Mouse (Mus musculus) 3T3-L1 (cell line): ENCODE data around the gene Ciao2b.

Source experiments
- DNase-seq: peaks from one replicate; pipeline ENCODE4 v3.0.0-alpha.2; 2015; ENCODE audit warnings: low read depth, low spot score

The Ciao2b gene

DNA sequence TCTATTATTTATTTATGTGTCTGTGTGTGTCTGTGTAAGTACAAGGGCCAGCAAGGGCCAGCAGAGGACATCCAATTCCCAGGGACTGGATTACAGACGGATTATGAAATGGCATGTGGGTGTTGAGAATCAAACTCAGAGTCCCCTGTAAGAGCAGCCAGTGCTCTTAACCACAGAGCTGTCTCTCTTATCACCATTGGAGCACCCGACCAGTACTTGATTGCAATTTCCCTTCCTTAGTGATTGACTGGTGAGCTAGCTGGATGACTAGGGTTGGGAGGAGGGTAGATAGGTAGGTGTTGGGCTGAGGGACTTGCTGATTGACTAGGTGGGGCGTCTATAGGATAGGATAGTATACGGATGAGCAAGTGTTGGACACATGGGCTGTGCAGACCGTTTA, 21.0 kb downstream of the Ciao2b start:
- DNase-seq = no peak

DNA sequence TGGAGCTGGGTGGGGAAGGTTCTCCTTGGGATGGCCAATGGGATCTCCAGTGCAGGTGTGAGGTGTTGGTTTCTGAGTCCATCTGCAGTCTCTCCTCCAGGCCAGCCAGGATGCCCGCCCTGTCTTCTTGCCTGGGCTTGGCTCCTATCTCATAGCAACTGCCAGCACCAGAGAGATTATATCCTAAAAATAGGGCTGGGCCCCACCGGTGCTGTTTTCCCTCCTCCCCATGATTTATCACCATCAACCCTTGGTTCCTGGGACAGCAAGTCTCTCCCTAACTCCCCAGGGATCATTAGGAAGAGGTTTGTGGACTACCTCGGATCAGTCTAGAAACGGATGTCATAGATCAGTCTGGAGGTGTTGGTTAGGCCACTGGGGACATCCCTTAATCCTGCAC, 28.6 kb downstream of the Ciao2b start:
- no peak for DNase-seq

DNA sequence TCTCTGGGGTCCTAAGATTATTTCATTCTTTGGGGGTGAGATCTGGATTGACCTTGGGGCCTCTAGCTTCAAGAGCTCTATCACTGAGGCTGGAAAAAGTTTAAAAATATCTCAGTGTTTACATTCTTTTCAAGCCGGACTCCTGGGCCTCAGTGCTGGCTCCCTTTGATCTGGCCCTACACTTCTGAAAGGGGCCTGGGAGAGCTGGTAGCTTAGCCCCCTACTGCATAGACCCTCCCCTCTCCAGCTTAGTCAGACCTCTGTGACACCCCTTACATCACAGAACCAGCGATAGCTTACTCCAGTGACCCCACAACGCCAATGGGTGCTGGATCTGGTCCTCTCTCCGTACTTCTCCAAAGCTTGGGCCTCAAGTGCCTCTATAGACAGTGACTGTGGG, 30.2 kb downstream of the Ciao2b start:
- DNase-seq = no peak

DNA sequence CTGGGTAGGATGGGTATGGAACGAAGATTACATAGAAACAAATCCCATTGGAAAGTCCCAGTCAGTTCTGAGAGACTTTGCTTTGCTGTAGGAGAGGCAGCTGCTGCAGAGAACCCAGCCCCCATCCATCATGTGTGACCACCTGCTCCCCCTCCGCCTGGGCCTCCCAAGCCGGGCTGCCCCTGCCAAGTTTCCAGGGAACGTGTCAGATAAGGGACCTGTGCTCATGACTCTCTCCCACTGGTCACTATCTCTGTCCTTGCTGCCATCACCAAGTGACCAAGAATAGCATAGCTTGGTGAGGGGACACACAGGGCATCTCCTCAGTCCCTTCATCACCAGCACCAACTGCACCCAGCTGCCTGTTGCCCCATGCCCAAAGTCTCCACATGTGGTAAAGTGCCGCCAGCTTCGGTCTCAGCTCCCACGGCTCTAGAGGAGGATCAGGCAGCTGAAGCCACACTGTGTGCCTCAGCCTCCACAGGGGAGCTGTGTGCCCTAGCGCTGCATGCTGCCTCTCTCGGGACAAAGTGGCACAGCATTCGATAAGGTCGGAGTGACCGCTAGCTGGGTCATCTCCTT, 31.5 kb downstream of the Ciao2b start:
- no peak for DNase-seq

DNA sequence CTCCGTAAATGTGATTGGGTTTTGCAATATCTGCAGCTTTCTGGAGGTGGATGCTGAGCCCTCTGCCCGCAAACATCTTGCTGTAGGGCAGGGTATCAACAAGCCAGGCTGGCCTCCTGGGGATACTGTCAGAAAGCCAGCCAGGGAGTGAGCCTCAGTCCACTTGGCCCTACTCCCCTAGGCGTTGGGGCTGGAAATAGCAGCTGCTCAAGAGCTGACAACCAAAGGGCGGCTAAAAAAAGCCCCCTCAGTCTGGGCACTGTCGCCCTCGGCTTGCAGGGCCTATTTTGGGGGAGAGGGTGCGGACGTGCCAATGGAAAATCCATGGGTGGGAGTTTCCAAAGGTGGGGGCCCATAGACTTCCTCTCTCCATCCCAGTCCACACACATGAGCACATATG, 32.5 kb downstream of the Ciao2b start:
- no peak for DNase-seq

DNA sequence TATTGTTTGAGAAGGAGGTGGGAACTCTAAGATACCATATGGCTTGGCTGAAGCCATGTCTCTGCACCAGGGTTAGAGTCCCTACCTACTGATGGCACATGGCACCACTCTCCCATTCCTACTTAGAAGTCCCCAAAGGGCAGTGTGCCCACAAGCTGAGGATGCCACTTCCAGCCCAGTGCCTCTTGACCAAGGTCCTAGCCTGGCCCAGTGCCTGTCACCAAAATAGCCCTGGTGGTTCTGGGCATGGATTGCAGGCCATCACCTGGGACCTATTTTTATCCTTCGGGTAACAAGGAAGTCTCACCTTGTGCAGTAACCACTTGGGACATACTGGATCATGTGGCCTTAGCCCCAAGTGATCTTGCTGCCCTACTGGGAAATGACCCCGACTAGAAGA, 33.8 kb downstream of the Ciao2b start:
- DNase-seq = no peak

DNA sequence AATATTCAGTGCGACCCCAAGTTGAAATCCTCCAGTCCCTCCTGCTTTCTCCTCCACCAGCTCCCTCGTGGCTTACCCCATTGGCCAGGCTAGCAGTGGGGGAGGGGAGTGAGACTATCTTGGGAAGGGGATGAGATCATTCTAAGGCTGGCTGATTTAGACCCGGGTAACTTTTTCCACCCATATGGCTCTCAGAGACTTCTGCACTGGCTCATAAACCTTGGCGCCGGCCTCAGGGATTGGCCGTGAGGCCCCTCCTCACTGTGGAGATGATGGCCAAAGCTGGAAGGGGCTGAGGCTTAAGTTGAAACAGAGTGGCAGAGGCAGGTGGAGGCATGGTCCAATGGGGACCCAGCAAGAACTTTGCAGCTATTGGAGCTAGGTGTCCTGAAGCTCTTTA, 35.4 kb downstream of the Ciao2b start:
- no peak for DNase-seq

DNA sequence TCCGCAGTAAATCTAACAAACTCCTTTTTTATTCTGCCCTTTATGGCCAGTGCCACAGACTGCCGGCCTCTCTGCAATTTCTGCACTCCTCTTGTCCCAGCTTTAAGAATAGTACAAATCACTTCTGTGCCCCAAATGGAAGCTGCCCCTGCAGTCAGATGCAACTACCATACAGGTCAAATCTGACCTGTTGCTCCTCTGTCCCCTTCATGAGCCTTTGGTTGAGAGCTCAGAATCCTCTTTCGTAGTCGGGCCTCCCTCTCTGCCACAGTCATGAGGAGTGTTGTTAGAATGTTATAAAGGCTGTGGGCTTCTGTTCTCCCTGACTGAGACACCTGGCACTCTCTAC, 38.5 kb downstream of the Ciao2b start:
- no peak for DNase-seq

DNA sequence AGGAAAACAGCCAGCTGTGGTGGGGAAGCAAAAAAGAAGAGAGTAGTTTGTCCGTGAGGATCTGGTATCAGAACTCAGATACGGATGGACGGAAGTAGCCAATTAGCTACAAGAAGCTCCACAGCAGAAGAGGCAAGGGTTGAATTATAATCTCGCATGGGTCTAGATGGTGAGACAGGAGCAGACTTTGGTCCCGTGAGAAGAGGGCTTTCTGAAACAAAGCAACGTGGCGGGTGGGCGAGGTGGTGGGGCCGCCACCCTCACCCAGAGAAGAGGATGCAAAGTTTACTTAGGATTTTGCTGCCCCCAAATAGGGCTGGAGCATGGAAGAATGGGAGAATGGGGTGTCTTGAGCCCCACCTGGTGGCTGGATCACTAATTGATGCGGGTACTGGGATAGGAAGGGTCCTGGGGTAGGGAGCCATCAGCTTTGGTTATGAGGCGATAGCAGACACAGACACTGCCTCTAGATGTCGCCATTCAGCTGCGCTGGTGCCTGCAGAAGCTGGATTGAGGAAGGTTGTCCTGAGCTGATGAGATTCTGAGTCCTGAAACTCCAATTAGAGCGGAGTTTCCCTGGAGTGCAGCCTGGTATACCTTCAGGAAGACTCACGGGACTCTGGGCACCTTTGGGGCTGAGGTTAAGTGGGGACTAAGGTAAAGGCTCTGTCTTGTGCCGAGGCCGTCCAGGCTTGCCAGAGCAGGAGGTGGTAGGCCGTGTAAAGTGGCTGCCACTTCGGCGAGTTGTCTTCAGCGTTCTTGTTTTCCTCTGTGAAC, 39.1 kb downstream of the Ciao2b start:
- peak; percentile 98 for DNase-seq

DNA sequence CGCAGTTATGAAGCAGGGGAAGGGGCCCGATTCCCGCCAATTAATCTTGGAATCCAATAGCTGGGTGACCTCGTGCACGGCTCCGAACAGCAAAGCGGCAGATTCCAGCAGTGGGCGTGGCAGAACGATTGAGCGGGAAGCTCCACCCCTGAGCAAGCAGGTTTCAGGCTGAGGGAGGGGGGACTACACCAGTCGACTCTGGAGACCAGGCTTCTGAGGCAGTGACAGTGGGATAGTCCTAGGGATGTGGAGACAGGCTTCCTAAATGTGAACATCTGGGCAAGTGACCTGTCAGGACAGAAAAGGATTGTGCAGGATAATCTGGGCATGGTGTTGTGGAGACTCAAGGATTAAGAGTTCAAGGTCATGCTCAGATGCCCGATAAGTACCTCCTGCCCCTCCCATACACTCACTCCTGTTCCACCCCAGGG, 39.8 kb downstream of the Ciao2b start:
- DNase-seq = no peak

DNA sequence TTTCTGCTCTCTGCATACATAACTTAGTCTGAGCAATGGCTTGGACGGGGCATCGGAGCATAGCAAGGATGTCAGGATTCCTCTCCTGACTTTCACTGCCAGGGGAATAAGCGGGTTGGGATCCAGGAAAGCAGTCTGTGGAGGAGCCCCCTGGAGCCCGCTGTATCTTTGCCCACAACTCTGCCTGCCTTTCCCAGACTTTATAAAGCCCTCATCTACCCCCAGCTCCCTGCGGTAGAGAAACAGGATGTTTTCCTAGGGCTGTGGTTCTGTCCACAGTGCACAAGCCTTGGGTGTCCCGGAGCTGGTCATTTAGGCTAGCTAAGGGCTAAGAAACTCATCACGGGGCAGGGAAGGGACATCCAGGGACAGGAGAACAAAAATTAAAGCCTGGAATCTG, 40.4 kb downstream of the Ciao2b start:
- DNase-seq = no peak

DNA sequence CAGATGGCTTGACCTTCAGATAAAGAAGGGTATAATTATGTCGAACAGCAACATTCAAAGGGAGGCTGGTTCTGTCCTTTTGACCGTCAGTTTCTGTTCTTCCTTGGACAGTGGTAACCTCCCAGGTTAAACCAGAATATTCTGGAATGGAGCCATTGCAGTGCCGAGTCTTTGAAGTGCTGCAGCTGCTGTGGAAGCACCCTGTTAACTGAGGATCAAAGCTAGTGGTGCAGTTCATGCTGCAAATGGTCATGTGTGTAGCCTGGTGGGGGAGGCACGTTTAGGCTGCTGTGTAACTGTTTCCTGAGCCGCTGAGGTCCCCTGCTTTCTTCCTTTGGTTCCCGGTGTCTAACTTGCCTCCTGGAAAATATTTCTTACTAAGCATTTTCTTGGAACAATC, 43.3 kb downstream of the Ciao2b start:
- no peak for DNase-seq

DNA sequence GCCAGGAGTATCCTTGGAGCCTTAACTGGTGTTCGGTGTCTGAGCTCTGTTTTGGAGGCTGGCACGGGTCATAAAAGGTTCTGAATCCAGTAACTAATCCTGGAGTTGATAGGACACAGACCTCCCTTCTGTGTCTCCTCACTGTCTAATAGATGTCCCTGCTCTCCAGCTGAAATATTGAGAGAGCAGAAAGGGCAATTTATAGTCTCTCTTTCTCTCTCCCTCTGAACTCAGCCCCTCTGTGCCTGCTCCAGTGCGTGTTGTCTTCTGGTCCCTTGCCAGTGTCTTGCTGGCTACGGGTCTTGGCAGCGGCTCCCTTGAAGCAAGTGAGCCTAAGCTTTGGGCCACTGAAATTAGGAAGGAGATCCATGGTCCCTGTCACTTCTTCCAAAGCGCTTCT, 44.1 kb downstream of the Ciao2b start:
- no peak for DNase-seq

DNA sequence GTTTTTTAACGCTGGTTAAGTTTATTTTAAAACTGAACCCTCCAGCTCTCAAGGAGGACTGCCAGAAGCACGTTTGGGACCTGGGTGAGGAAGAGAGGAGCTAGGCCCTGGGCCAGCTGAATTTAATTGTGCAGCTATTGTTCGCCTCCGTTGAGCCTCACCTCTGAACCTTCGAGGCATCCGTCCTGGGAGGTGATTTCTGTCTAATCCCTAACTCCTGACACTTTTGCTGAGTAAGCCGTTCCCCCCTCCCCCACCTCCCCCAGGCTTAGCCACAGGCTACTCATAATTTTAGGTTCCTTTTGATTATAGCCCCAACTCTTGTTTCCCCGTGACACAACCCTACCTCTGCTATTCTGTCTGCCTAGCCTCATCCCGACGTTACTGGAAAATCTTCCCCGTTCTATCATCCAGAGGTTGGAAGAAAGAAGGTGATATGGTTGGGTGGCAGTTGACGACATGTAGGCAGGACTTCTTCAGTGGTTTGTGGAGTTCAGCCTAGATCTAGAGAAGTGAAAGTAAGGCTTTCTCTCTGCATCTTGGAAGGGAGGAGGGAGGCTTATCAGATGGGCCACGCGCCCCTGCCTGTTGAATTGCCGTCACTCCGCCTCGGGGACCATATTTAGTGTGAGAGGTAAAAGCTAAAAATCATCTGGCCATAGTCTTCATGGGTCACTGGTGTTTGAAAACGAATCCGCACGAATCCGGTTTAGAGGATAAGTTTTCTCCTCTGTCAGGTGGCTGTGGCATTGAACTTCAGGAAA, 45.8 kb downstream of the Ciao2b start:
- no peak for DNase-seq

DNA sequence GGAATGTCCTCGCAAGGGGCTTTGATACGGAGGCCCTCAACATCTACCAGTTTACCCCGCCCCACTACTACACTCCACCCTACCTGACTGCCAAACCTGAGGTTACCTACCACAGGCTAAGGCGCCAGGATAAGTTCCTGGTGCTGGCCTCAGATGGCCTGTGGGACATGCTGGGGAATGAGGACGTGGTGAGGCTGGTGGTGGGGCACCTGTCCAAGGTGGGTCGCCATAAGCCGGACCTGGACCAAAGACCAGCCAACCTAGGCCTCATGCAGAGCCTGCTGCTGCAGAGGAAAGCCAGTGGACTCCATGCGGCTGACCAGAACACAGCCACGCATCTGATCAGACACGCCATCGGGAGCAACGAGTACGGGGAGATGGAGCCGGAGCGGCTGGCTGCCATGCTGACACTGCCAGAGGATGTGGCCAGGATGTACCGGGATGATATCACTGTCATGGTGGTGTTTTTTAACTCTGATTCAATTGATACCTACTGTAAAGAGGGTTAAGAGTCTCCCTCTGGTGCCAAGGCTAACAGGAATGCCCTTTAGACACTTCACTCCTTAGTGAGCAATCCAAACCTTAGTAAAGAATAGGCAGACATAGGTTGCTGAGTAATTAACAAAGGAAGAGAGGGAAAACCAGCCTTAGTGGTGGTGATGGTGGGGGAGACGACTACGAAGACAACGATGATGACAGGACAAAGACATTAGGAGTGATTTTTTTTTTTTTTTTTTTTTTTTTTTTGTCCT, 47.0 kb downstream of the Ciao2b start:
- no peak for DNase-seq

DNA sequence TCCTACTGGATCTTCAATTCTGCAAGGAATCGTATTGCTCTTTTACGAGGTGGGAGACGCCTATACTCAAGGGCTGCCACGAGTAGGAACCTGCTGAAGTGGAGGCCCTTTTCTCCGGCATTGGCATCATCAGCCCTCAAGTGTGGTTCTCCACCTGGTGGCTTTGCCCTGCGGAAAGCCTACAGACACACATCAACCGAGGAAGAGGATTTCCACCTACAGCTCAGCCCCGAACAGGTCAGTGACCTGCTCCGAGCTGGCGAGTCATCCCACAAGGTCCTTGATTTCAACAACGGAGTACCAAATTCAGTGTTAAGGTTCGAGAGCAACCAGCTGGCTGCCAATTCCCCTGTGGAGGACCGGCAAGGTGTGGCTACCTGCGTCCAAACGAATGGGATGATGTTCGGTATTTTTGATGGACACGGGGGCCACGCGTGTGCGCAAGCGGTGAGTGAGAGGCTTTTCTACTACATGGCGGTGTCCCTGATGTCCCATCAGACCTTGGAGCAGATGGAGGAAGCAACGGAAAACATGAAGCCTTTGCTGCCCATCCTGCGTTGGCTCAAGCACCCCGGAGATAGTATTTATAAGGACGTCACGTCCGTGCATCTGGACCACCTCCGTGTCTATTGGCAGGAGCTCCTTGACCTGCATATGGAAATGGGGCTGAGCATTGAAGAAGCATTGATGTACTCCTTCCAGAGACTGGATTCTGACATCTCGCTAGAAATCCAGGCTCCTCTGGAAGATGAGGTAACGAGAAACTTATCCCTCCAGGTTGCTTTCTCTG, 48.0 kb downstream of the Ciao2b start:
- no peak for DNase-seq

DNA sequence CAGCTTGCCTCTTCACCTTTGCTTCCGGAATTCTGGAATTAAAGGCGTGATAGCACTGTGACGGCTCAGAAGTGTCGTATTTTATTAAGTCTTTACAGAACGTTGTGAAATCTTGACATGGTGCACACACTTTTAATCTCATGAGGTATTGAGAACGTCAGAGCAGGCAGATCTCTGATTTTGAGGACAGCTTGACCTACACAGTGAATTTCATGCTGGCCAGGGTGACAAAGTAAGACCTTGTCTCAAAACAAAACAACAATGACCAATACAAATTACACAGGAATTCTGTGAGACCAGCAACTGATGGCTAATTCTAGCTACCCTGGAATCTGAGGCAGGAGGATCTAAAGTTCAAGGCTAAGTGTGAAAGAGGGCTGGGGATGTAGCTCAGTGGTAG, 49.2 kb downstream of the Ciao2b start:
- no peak for DNase-seq

DNA sequence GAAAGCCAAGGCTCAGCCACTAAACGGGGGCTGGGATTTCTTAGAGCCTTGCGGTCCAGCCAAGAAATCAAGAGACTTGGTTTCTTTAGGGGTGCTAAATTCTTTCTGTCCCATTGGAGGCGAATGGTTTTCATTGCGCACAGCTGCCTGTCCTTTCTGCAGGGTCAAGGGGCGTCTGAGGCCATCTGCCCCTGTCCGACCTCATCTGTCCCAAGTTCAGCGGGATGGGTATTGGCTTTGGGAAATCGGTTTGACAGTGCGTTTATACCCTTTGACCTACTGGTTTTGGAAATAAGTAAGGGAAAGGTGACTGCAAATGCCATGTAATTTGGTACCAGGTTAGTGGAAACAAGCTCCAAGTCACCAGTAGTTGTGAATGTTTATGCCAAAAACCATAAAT, 49.9 kb downstream of the Ciao2b start:
- no peak for DNase-seq

DNA sequence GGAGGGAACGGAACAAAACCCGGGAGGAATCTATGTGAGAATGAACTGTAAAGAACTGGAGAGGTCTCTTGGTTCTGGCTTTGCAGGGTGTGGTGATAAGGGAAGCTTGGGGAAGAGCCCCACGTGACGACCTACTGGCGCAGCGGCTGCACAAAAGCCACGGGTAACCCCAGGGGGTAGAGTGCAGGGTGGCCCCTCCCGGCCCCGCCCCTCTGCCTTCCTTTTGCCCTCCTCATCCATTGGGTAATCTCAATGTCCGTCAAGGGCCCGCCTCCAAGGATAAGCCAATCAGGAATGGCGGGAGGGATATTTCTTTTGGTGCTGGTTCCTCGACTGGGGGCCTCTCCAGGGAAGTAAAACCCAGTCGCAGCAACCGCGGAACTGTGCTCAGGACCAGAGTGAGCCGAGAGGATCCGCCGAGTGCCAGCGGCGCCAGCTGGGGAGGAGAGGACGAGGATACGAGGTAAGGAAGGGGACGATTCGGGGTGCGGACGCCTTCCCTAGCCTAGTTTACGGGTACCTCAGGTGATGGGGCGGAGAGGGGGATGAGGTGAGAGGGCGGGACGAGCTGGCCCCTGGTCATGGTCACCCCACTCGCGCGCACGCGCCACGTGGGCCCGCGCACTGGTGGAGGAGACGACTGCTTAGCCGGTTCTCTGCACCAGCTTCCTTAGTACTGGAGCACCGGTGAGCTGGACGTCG, 50.5 kb downstream of the Ciao2b start, which contains the start of gene Pdp2:
Gene Pdp2, plus strand, starts transcription at position 319 of the 702 bp plus-strand sequence.
- peak; percentile 97 for DNase-seq

DNA sequence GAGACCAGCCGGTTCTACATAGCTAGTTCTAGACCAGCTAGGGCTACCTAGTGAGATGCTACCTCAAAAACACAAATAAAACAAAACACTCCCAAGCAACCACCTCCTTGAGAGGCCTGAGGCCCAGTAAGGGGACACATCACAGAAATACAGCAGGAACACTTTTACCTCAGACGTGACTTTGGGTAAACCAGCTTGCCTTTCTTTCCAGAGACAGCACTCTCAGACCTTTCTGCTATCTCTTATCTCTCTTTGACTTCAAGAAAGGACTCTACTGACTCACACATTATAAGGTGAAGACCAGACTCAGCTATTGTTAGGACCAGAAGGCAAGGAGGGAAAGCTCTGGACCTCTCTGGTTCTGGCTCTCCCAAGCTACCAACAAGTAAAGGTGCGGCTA, 51.5 kb downstream of the Ciao2b start:
- no peak for DNase-seq
